Mouse (Mus musculus) embryonic facial prominence, embryonic 12.5 days (tissue): ENCODE results near the gene Gpr157. TPM values are rescaled to one million over a fixed set of nuclear protein-coding genes. Genes with fewer than 3 reads are reported as not detected.

ENCODE experiments used
- microRNA counts: library from miRNA; unstranded; fragments of <30 nt; microRNA quantifications from one replicate; lab custom pipeline; 2017
- microRNA-seq: library from miRNA; unstranded; fragments of <30 nt; microRNA quantifications from one replicate; pipeline ENCODE4, GENCODE M21; 2017
- polyA plus RNA-seq: library from polyadenylated mRNA; unstranded; fragments of >200 nt; fragmentation: Nextera tagmentation; extraction: Ambion mirVana; gene quantifications from 2 replicates; pipeline ENCODE4 v1.2.1, GENCODE M21; 2016

The Gpr157 gene
- polyA plus RNA-seq, 1 experiment from 2014 or later, result 1.1 TPM

MicroRNAs encoded within 50 kb of the gene (microRNA counts, 519-probe panel; counts per million panel counts)
- microRNA mmu-miR-34a (lab: Ali Mortazavi, UCI), result 460 counts per million, percentile 65 among the panel's probes with 10 or more counts

Small RNA genes within 50 kb of the gene (microRNA-seq; reads per million reads assigned to microRNA genes)
- 124 reads per million, percentile 54 among the genes with 10 or more reads in this experiment for gene Mir34a

Other genes with a start within 250 kb of the Gpr157 start
- gene Spsb1, start 132.3 kb upstream of the Gpr157 start, polyA plus RNA-seq, result 21.0 and 22.6 TPM in 2 replicates
- gene H6pd, start 78.3 kb upstream of the Gpr157 start, polyA plus RNA-seq, result 7.4 and 8.4 TPM in 2 replicates
- 1.0 and 1.3 TPM in 2 replicates for gene Slc2a5, start 31.9 kb downstream of the Gpr157 start, polyA plus RNA-seq
- gene Slc2a7, start 61.6 kb downstream of the Gpr157 start, polyA plus RNA-seq, result not detected in 2 replicates
- gene Car6, start 114.0 kb downstream of the Gpr157 start, polyA plus RNA-seq, result 0.23 and 0.29 TPM in 2 replicates
- gene Eno1, start 149.4 kb downstream of the Gpr157 start, polyA plus RNA-seq, result 1,519 and 1,577 TPM in 2 replicates
- gene Rere, start 194.3 kb downstream of the Gpr157 start, polyA plus RNA-seq, result 37.7 and 40.7 TPM in 2 replicates